ENCODE assay signal across 9 mouse cellular contexts in the genomic region with DNA sequence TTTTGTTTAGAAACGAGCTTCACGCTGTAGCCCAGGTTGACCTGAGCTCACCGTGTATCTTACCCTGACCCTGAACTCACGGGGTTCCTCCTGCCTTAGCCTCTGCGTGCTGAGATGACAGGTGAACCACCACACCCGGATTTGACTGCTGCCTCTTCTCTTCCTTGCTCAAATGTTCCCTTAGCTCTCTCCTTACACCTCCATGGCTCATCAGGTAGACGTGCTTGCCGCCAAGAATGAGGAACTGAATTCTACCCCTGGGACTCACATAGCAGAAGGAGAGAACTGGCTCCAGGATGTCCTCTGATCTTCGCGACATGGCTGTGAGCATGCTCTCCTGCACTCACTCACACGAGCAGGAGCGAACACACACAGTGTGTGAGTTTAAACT. TPM values are rescaled to one million over a fixed set of nuclear protein-coding genes. Genes with fewer than 3 reads are reported as not detected.
DNase-seq lines count a peak whose midpoint lies in the region; ATAC-seq lines count a peak whose summit lies in the region.
"Had no signal": no experiment of that assay in that cellular context is flagged by ENCODE, and none has a peak within 500 bp of the region (broad histone marks: within the 10 kb centered on the region; RNA-seq: fewer than 3 reads in every experiment).

No protein-coding gene starts in this region.

- WGBS in liver, embryonic 11.5 days, result 14% methylated on average over 12 of the region's 12 CpGs
- 31% methylated on average over 12 of the region's 12 CpGs for WGBS in neural tube, embryonic 13.5 days

- no peak overlapping the region for H3K27ac ChIP-seq in liver, embryonic 11.5 days (ENCODE audit: low read depth, low read length)
- H3K27ac ChIP-seq in neural tube, embryonic 13.5 days (replicated peaks), result no peak overlapping the region
- H3K27ac ChIP-seq: macrophage had no signal

- DNase-seq in liver, embryonic 11.5 days (ENCODE audit: low spot score), result no peak
- no peak for DNase-seq in liver
- DNase-seq in ZHBTc4 (ENCODE audit: low read depth, low spot score), result peak; percentile 33
- DNase-seq in urinary bladder, postnatal 10 days (ENCODE audit: low spot score), result no peak
- no peak for DNase-seq in gastrocnemius, postnatal 14 days
- no peak for DNase-seq in cerebellum, postnatal 4 days (ENCODE audit: low spot score in 2 of 2)

- peaks cover 14% of the 10 kb centered on the region for H3K27me3 ChIP-seq in liver, embryonic 11.5 days (replicated peaks; ENCODE audit: control insufficient read depth, insufficient read depth, low read length)
- H3K27me3 ChIP-seq in neural tube, embryonic 13.5 days, result peaks cover 21% of the 10 kb centered on the region

- no peaks in the 10 kb centered on the region for H3K9me3 ChIP-seq in liver, embryonic 11.5 days (ENCODE audit: control insufficient read depth, low read length)
- H3K9me3 ChIP-seq in neural tube, embryonic 13.5 days, result no peaks in the 10 kb centered on the region

- intact Hi-C loops in gastrocnemius, postnatal 14 days (cut with DNase I; ENCODE audit: low total_unique reads), result no loop called here

- peak overlapping the region; percentile 55 for H3K4me2 ChIP-seq in liver, embryonic 11.5 days
- H3K4me2 ChIP-seq in neural tube, embryonic 13.5 days, result peak overlapping the region; percentile 38

- no peak overlapping the region for H3K9ac ChIP-seq in liver, embryonic 11.5 days (ENCODE audit: low read depth, low read length)
- no peak overlapping the region for H3K9ac ChIP-seq in neural tube, embryonic 13.5 days

- H3K4me1 ChIP-seq in liver, embryonic 11.5 days (replicated peaks; ENCODE audit: control insufficient read depth, insufficient read depth, low read length), result peaks cover 8% of the 10 kb centered on the region; the same call in 1 of the 2 replicates
- H3K4me1 ChIP-seq in neural tube, embryonic 13.5 days (replicated peaks), result peaks cover 13% of the 10 kb centered on the region

- H3K36me3 ChIP-seq in liver, embryonic 11.5 days (ENCODE audit: control insufficient read depth, insufficient read depth, low read length), result no peaks in the 10 kb centered on the region
- no peaks in the 10 kb centered on the region for H3K36me3 ChIP-seq in neural tube, embryonic 13.5 days

- peak overlapping the region; percentile 12 for H3K4me3 ChIP-seq in liver, embryonic 11.5 days (ENCODE audit: low read depth, low read length)
- no peak overlapping the region for H3K4me3 ChIP-seq in neural tube, embryonic 13.5 days

- ATAC-seq in liver, embryonic 11.5 days (replicated peaks; ENCODE audit: low FRiP score), result no peak
- peak; percentile 25 for ATAC-seq in inflammation-experienced regulatory T-cells, adult 6 months
- ATAC-seq in neural tube, embryonic 13.5 days (ENCODE audit: low read depth), result no peak

RNA-seq across cellular contexts. Expression of a gene that starts 55.3 kb away (rescaled TPM):
- 19.2 and 19.6 TPM in 2 replicates for polyA plus RNA-seq in liver, embryonic 11.5 days (2014; fragmentation: Nextera tagmentation; extraction: Ambion mirVana)
- 10 to 100 TPM; 42.0 to 59.1 (median 56.1) TPM for polyA plus RNA-seq in inflammation-experienced regulatory T-cells, adult 6 months (2017; shearing (Covaris generic))
- 57.9 and 60.9 TPM in 2 replicates for polyA plus RNA-seq in neural tube, embryonic 13.5 days (2015; fragmentation: Nextera tagmentation; extraction: Ambion mirVana)
- total RNA-seq in gastrocnemius, postnatal 14 days (2021), result 10 to 100 TPM; 30.5 to 39.7 TPM
